ENCODE assay signal across 9 mouse cellular contexts in genomic region chr11:120346383-120347034, GRCm38 (mm10). TPM values are rescaled to one million over a fixed set of nuclear protein-coding genes. Genes with fewer than 3 reads are reported as not detected.
DNase-seq lines count a peak whose midpoint lies in the region; ATAC-seq and TF ChIP-seq lines count a peak whose summit lies in the region.
"Not testable (repeated sequence)": the region's sequence is repeated elsewhere in the genome, so short reads cannot be mapped to it uniquely, and the experiment has no call there.
"Had no signal": no experiment of that assay in that cellular context is flagged by ENCODE, and none has a peak within 500 bp of the region (broad histone marks: within the 10 kb centered on the region; RNA-seq: fewer than 3 reads in every experiment).

No protein-coding gene starts in this region.

- H3K9ac ChIP-seq in hindbrain, embryonic 14.5 days, result peak overlapping the region; percentile 65
- not testable (repeated sequence) for H3K9ac ChIP-seq in liver, embryonic 16.5 days (ENCODE audit: low read depth, low read length)
- peak overlapping the region; percentile 44; the same call in 1 of the 2 replicates for H3K9ac ChIP-seq in midbrain, postnatal 0 days (replicated peaks; ENCODE audit: low read length, poor library complexity, severe bottlenecking)
- H3K9ac ChIP-seq in stomach, embryonic 16.5 days (ENCODE audit: low read length), result peak overlapping the region; percentile 73

- H3K27ac ChIP-seq in embryonic fibroblast, embryonic 13.5 days (ENCODE audit: insufficient read depth, low read length), result peak overlapping the region; percentile 66
- H3K27ac ChIP-seq in hindbrain, embryonic 14.5 days; liver, embryonic 16.5 days (ENCODE audit: low read length); midbrain, postnatal 0 days (ENCODE audit: low read depth, low read length): not testable (repeated sequence)
- H3K27ac ChIP-seq in stomach, embryonic 16.5 days (ENCODE audit: low read length), result peak overlapping the region; percentile 27; the same call in 1 of the 2 replicates

- not testable (repeated sequence) for H3K27me3 ChIP-seq in hindbrain, embryonic 14.5 days (ENCODE audit: control insufficient read depth, insufficient read depth, low read length); midbrain, postnatal 0 days (ENCODE audit: insufficient read depth, low read length); stomach, embryonic 16.5 days (ENCODE audit: control insufficient read depth, insufficient read depth, low read length)
- peaks cover 18% of the 10 kb centered on the region for H3K27me3 ChIP-seq in liver, embryonic 16.5 days (ENCODE audit: control insufficient read depth, insufficient read depth, low read depth, low read length)

- not testable (repeated sequence) for ATAC-seq in hindbrain, embryonic 14.5 days (ENCODE audit: low FRiP score); liver, embryonic 16.5 days (ENCODE audit: low read depth); midbrain, postnatal 0 days (ENCODE audit: low FRiP score); stomach, embryonic 16.5 days (ENCODE audit: insufficient read depth, low FRiP score)

- not testable (repeated sequence) for H3K4me1 ChIP-seq in embryonic fibroblast, embryonic 13.5 days (ENCODE audit: control insufficient read depth, insufficient read depth, low read length); midbrain, postnatal 0 days (ENCODE audit: insufficient read depth, low read length)
- H3K4me1 ChIP-seq in hindbrain, embryonic 14.5 days (replicated peaks; ENCODE audit: control insufficient read depth, insufficient read depth, low read length), result peaks cover 25% of the 10 kb centered on the region
- peaks cover 31% of the 10 kb centered on the region for H3K4me1 ChIP-seq in liver, embryonic 16.5 days (ENCODE audit: control insufficient read depth, low read depth, low read length)
- H3K4me1 ChIP-seq in stomach, embryonic 16.5 days (ENCODE audit: control insufficient read depth, insufficient read depth, low read length), result peaks cover 13% of the 10 kb centered on the region

- WGBS in hindbrain, embryonic 14.5 days, result 51% methylated on average over 10 of the region's 13 CpGs
- WGBS in liver, embryonic 16.5 days (ENCODE audit: insufficient replicate concordance), result 62% methylated on average over 9 of the region's 13 CpGs
- WGBS in midbrain, postnatal 0 days, result 44% methylated on average over 10 of the region's 13 CpGs
- 34% methylated on average over 11 of the region's 13 CpGs for WGBS in stomach, embryonic 16.5 days

- peak overlapping the region; percentile 60 for H3K4me3 ChIP-seq in embryonic fibroblast, embryonic 13.5 days (ENCODE audit: insufficient read depth, low read length)
- H3K4me3 ChIP-seq in hindbrain, embryonic 14.5 days (replicated peaks; ENCODE audit: low read length), result peak overlapping the region; percentile 48
- H3K4me3 ChIP-seq in liver, embryonic 16.5 days (ENCODE audit: low read depth, low read length), result peak overlapping the region; percentile 46
- peak overlapping the region; percentile 42 for H3K4me3 ChIP-seq in midbrain, postnatal 0 days (ENCODE audit: low read depth, low read length)
- peak overlapping the region; percentile 58 for H3K4me3 ChIP-seq in stomach, embryonic 16.5 days (replicated peaks; ENCODE audit: low read length)

- DNase-seq in NIH3T3 (ENCODE audit: low read depth), result peak; percentile 47
- DNase-seq in heart, adult 18-20 months, result peak; percentile 11 to 46
- not testable (repeated sequence) for DNase-seq in hindbrain, embryonic 14.5 days (ENCODE audit: low spot score); midbrain, postnatal 0 days (ENCODE audit: low spot score)
- DNase-seq in layer of hippocampus, adult 11-12 months (ENCODE audit: low spot score), result peak; percentile 11

- H3K36me3 ChIP-seq in hindbrain, embryonic 14.5 days (replicated peaks; ENCODE audit: control insufficient read depth, insufficient read depth), result peaks cover 23% of the 10 kb centered on the region
- not testable (repeated sequence) for H3K36me3 ChIP-seq in liver, embryonic 16.5 days (ENCODE audit: control insufficient read depth, insufficient read depth); midbrain, postnatal 0 days (ENCODE audit: insufficient read depth, low read length); stomach, embryonic 16.5 days (ENCODE audit: control insufficient read depth, insufficient read depth, low read length)

- not testable (repeated sequence) for H3K9me3 ChIP-seq in hindbrain, embryonic 14.5 days (ENCODE audit: control insufficient read depth, low read length); liver, embryonic 16.5 days (replicated peaks; ENCODE audit: control insufficient read depth, low read length); midbrain, postnatal 0 days (ENCODE audit: low read length); stomach, embryonic 16.5 days (replicated peaks; ENCODE audit: control insufficient read depth, low read length)

- H3K4me2 ChIP-seq in hindbrain, embryonic 14.5 days (replicated peaks), result peak overlapping the region; percentile 82
- H3K4me2 ChIP-seq in liver, embryonic 16.5 days (ENCODE audit: low read depth, low read length), result peak overlapping the region; percentile 48
- H3K4me2 ChIP-seq in midbrain, postnatal 0 days (ENCODE audit: low read depth, low read length, poor library complexity, severe bottlenecking), result peak overlapping the region; percentile 62
- peak overlapping the region; percentile 65 for H3K4me2 ChIP-seq in stomach, embryonic 16.5 days (ENCODE audit: low read depth, low read length)

- not testable (repeated sequence) for TF ChIP-seq CTCF in embryonic fibroblast, embryonic 13.5 days (IDR thresholded peaks at IDR 0.05; ENCODE audit: borderline replicate concordance, insufficient read depth, low read length); midbrain, postnatal 0 days (IDR thresholded peaks at IDR 0.05)

- TF ChIP-seq POLR2A in embryonic fibroblast, embryonic 13.5 days (IDR thresholded peaks at IDR 0.05; ENCODE audit: low read depth, low read length), result peak; percentile 58

RNA-seq across cellular contexts. Expression of gene Actg1, which starts 1.8 kb away (rescaled TPM):
- polyA plus RNA-seq in embryonic fibroblast, embryonic 13.5 days (2011; ENCODE audit: insufficient read length, low read depth, missing spikeins), result 5,586 and 6,404 TPM in 2 replicates
- total RNA-seq in heart, adult 18-20 months (2021), result 100 to 1,000 TPM; 286 to 296 TPM
- 4,053 and 4,080 TPM in 2 replicates for polyA plus RNA-seq in hindbrain, embryonic 14.5 days (2014; fragmentation: Nextera tagmentation; extraction: Ambion mirVana)
- 531 and 545 TPM in 2 replicates for polyA plus RNA-seq in liver, embryonic 16.5 days (2015; fragmentation: Nextera tagmentation; extraction: Ambion mirVana)
- 2,534 and 2,842 TPM in 2 replicates for total RNA-seq in midbrain, postnatal 0 days (2014; rRNA removed)
- polyA plus RNA-seq in midbrain, postnatal 0 days (2015; fragmentation: Nextera tagmentation; extraction: Ambion mirVana), result 3,992 and 4,056 TPM in 2 replicates
- polyA plus RNA-seq in stomach, embryonic 16.5 days (2015; fragmentation: Nextera tagmentation; extraction: Ambion mirVana), result 2,700 and 3,060 TPM in 2 replicates

RNA-seq across cellular contexts. Expression of gene Fscn2, which starts 14.8 kb away (rescaled TPM):
- not detected in 2 replicates for polyA plus RNA-seq in embryonic fibroblast, embryonic 13.5 days (2011; ENCODE audit: insufficient read length, low read depth, missing spikeins)
- total RNA-seq in heart, adult 18-20 months (2021), result not detected
- polyA plus RNA-seq in hindbrain, embryonic 14.5 days (2014; fragmentation: Nextera tagmentation; extraction: Ambion mirVana), result 1.6 and 2.2 TPM in 2 replicates
- not detected in 2 replicates for polyA plus RNA-seq in liver, embryonic 16.5 days (2015; fragmentation: Nextera tagmentation; extraction: Ambion mirVana)
- 0.71 TPM in 1 of 2 replicates, not detected in the other for total RNA-seq in midbrain, postnatal 0 days (2014; rRNA removed)
- 0.71 and 1.5 TPM in 2 replicates for polyA plus RNA-seq in midbrain, postnatal 0 days (2015; fragmentation: Nextera tagmentation; extraction: Ambion mirVana)
- 0.44 and 0.80 TPM in 2 replicates for polyA plus RNA-seq in stomach, embryonic 16.5 days (2015; fragmentation: Nextera tagmentation; extraction: Ambion mirVana)
- total RNA-seq: left cerebral cortex, adult 18-20 months had no signal

RNA-seq across cellular contexts. Expression of gene Faap100, which starts 32.1 kb away (rescaled TPM):
- 8.5 and 10.9 TPM in 2 replicates for polyA plus RNA-seq in embryonic fibroblast, embryonic 13.5 days (2011; ENCODE audit: insufficient read length, low read depth, missing spikeins)
- 10 to 100 TPM; 10.6 to 11.7 TPM for total RNA-seq in heart, adult 18-20 months (2021)
- polyA plus RNA-seq in hindbrain, embryonic 14.5 days (2014; fragmentation: Nextera tagmentation; extraction: Ambion mirVana), result 85.6 and 90.1 TPM in 2 replicates
- polyA plus RNA-seq in liver, embryonic 16.5 days (2015; fragmentation: Nextera tagmentation; extraction: Ambion mirVana), result 6.0 and 6.5 TPM in 2 replicates
- total RNA-seq in midbrain, postnatal 0 days (2014; rRNA removed), result 165 and 180 TPM in 2 replicates
- polyA plus RNA-seq in midbrain, postnatal 0 days (2015; fragmentation: Nextera tagmentation; extraction: Ambion mirVana), result 109 and 114 TPM in 2 replicates
- 34.5 and 36.1 TPM in 2 replicates for polyA plus RNA-seq in stomach, embryonic 16.5 days (2015; fragmentation: Nextera tagmentation; extraction: Ambion mirVana)
